Mouse (Mus musculus) brain, embryonic 14.5 days (tissue): ENCODE measurements at regions not wholly inside any gene's neighbourhood (a gene's known extent, or its start where the extent isn't known, plus 50 kb on each side); places are given as distances from the start of the nearest gene placed in this dataset.

Source experiments
- CTCF ChIP-seq: fragments of 200-500 bp; IDR thresholded peaks from 2 replicates; pipeline ENCODE4 v1.5.1; 2012; ENCODE audit warnings: inconsistent platforms, mild to moderate bottlenecking, moderate library complexity, borderline replicate concordance; ENCODE audit not compliant: insufficient read depth, insufficient read length; ENCODE audit errors: extremely low read depth
- POLR2A ChIP-seq: fragments of 200-500 bp; IDR thresholded peaks from 2 replicates; pipeline ENCODE4 v1.6.1; 2012; ENCODE audit warnings: mild to moderate bottlenecking, inconsistent platforms, borderline replicate concordance; ENCODE audit not compliant: poor library complexity, insufficient read depth, insufficient read length, severe bottlenecking; ENCODE audit errors: extremely low read depth

DNA sequence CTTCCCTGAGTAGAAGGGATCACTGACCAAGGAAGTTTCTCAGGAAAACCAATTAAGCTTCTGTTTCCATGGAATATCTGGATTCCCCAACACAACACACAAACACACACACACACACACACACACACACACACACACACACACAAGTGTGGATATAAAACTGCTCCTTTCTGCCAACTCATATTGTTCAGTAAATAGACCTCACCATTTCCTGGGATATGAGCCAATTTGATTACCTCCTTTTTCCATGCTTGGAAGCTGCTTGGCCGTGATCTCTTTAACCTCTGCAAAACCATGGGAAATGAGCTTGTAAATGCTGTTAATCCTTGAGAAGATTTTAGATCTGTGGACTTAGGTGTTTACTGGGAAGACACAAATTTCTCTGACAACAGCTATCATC is 272.4 kb downstream of the Trib2 start:
- TF ChIP-seq POLR2A (no peak), CTCF (no peak)
